Mouse (Mus musculus) fibroblast of lung, adult 2 months (primary cell): Measurements from ENCODE around the gene Gnb5.
A peak's percentile ranks its signal among the peaks of the same experiment; 100 is the strongest.

Experiments used
- DNase-seq: peaks from one replicate; pipeline ENCODE4 v3.0.0-alpha.2; 2011; ENCODE audit warnings: low read depth

Gene Gnb5

DNA sequence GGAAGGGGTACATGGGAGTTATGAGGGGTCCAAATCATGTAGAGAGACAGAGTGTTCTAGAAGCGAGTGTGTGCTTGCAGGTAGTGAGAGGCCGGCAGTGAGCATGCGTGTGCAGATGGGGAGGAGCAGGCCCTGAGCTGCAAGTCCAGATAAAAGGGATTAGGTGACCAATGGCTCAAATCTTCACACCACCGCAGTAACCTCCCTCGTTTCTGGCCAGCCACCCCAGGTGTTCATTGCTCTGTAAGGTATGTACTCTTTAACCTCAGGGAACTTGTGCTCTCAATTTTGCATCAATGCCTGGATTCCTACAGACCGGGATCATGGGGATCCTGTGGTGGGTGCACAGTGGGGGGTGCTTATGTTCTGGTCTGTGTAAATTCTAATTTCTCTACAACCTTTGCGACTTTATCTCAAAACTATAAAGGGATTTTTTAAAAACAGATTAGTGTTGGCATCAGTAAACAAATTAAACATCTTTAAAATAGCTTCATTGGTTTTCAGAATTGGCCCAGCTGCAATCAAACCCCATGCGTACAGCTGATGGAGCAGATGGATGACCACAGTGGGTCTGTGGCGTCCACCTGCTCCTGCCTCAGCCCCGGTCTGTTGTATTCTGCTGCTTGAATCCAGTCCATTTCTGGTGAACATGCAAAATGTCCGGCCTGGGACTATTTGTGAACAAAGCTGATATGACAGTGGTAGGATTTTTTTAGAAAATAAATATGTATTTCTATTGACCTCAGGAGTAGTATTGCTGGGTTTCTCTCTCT, at the start of gene Gnb5:
Gnb5 (plus strand) TSS at position 163 of the 773 bp plus-strand sequence.
- no peak for DNase-seq

DNA sequence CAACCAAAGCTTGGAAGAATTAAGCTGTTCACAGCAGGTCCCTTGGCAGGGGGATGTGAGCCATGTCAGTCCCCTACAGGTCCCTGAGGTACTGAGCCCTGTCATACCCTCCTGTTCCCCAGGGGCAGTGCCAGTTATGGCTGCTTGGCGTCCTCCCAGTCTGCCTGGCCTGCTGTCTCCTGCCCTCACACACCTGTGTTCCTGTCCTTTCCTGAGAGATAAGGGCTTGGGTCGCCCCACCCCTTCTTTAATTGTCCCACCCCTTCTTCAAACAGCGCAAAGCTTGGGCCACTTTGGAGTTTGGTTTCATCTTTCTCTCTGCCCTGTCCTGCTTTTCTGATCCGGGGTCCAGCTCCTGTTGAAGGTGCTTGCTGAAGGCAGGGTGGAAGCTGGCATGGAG, 47.3 kb upstream of the Gnb5 start:
- DNase-seq: no peak

DNA sequence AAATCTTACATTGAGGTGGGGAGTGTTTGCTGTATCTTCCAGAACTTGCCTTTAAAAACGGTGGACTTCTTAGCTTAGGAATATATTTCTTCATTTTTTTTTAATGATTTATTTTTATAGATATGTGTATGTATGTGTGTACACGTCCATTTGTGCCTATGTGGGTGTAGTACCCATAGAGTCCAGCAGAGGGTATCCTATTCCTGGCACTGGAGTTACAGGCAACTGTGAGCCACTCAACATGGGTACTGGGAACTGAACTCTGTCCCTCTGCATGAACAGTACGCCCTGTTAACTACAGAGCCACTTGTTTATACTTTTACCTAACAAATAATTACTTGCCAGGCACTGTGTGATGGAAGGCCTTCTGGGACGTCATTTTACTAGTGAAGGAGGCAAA, 46.4 kb upstream of the Gnb5 start:
- no peak for DNase-seq

DNA sequence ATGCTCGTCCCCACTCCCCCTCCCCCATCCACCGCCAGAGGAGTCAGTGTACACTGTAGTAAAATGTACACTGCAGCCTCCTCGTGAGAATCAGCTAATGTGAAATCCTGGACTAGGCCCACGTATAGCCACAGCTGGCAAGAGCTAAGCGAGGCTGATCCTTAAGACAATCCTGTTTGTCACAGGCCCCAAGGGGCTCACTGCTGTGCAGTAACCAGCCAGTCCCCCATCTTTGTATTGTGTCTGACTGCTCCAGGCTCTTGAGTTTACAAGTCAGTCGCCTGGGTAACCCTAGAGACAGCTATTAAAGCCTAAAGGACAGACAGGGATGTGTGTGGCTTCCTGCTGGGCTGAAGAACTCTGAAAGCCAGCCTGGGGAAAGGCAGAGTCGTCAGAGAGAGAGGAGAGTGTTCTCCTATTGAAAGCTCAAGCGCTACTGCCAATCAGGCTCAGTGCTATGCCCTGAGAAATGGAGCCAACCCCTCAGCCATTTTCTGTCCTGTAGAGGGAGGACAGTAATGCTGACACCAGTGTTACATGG, 44.7 kb upstream of the Gnb5 start:
- no peak for DNase-seq

DNA sequence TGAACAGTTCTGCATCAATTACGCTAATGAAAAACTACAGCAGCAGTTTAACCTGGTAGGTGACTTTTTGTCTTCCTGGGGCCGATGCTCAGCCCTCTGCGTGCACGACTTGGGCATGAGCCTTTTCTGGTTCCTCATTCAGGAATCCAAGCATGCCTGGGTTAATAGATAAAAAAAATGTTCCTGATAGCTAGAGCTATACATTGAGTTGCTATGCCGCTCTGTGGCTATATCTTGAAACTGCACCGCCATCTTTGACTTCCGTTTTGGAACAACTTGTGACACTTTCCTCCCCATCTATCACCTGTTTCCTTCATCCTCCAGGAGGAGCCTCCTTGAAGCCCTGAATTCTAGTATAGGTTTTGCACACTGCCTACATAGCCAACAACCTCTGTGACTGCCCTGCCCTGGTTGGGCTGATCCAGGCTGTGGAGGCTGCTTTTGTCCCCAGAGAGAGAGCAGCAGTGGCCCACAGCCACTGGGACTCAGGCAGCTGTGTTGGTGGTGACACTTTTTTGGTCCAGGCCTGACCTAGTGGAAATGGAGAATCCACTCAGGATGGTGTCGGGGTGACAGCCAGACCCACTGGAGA, 43.8 kb upstream of the Gnb5 start:
- DNase-seq: no peak

DNA sequence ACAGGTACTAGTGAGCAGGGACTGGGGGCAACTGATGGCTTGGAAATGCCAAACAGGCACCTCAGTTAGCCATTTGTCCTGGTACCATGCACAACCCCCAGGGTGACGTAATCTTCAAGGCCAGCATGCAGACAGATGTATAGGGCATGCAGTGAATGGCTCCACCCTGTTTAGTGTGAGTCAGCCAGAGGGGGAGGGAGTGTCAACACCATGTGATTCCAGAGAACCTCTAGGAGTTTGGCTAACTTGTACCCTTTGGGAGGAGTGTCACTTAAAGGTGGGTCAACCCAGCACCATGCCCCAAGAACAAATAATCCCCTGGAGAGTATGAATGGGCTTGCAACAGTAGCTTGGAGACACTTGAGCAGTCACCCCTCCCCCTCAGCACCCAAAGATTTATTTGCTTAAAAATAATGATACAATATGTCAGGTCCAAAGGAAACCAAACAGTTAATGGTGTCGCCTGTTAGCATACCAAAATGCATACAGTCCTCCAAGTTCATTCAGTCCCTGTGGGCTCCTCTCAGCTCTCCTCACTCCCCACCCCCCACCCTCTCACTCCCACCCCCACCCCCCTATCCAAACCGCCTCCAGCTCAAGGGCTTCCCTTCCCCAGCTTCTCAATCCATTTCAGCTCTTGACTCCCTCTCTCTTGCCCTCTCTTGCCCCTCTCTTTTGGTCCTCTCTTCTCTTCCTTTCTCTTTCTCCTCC, 41.9 kb upstream of the Gnb5 start:
- no peak for DNase-seq

DNA sequence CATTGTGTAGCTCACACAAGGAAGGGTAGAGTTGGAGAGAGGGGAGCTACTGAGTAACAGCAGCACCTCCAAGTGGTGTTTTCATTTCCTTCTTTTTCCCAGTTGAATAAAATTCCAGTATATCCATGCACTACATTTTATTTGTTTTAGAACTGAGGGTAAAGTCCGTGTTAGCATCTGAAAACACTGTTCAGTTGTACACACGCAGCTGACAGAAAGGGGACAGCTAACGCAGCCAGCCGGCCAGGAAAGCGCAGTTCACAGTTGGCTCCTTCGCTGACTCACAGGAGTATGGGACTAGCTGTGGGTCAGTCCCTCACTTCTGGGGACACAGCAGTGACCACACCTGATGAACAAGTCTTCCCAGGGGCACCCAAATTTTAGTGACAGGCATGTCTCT, 38.9 kb upstream of the Gnb5 start:
- DNase-seq: no peak

DNA sequence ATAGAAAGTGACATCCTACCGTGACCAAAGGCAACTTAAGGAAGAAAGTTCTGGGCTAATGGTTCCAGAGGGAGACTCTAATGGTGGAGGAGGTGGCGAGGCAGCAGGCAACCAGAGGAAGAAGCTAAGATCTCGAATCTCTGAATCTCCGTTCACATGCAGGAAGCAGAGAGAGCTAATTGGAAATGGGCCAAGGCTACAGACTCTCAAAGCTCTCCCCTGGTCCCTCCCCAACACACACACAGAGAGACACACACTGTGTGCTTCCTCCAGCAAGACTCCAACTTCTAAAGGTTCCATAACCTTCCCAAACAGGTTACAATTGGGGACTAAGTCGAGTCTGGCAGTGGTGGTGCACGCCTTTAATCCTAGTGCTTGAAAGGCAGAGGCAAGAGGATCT, 35.7 kb upstream of the Gnb5 start:
- no peak for DNase-seq

DNA sequence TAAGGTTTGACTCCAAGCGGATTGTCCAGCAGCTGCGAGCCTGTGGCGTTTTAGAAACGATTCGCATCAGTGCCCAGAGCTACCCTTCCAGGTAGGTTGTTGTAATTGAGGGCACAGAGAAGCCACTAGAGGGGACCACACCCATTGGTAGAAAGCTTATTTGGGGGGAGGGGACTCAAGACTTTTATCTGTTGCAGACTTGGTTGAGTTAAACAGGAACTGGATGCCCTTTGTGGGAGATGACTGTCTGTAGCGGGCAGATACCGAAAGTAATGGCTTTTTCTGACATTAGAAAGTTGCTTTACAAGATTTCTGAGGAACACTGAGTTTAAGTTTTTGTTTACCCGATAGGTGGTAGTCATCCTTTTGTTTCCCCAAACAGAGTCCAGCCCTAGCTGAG, 34.5 kb upstream of the Gnb5 start:
- no peak for DNase-seq

DNA sequence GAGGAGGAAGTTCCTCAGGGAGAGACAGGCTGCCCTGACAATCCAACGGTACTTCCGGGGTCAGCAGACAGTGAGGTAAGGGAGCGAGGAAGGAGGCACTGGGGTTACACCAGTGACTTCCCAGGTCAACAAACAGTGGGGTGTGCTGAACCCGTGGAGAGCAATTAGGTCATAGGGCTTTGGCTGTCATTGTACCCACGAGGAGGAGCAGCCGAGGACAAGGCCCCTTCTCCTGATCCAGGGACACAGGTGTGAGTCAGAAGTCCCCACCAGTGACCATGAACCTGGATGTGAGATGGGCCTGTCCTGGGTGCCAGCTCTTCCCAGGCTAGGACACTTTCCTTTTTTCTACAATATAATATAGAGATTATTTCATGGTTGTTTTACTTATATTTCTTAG, 32.4 kb upstream of the Gnb5 start:
- no peak for DNase-seq

DNA sequence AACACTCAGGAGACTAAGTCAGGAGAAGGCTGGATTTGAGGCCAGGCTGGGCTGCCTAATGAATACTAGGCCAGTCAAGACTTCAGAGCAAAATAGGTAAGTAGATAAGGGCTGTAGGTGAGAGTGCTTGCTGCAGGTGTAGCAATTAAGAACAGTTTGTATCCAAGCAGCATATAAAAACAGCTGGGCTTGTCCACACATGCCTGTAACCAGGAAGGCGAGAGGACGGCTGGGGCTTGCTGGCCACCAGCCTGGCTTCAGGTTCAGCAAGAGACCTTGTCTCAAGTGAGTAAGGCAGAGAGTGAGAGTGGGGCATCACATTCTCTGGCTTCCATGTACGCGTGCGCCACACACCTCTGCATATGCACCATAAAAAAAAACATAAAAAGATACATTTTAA, 31.6 kb upstream of the Gnb5 start:
- DNase-seq: no peak

DNA sequence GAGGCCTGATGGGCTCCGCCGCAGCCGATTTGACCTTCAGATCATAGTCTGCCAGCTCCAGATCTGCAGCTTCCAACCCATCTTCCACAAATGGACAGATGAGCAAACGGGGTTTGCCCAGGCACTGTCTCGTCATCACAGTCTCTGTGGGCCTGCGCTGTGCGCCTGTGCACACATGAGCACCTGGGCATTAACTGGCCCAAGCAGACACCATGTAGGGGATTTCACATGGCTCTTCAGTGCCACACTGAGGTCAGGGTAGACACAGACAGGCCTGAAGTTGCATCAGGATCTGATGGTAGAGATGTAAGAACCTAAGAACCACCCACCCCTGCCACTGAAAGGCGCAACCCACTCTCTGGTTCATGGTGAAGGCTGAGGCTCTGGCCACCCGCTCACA, 31.0 kb upstream of the Gnb5 start:
- no peak for DNase-seq

DNA sequence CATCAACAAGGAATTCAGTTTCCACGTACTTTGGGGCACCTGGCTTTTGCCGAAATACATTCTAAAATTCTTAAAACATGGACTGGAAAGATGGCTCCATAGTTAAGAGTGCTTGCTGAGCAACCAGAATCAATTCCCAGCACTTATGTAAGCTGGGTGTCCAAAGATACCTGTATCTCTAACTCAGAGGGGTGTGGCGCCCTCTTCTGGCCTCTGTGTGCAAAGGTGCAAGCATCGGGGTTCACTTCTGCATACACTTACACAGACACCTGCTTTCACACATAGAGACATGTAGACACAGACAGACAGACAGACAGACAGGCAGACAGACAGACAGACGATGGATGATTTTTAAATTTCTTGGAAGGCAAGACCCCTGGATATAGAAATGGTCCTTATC, 25.3 kb upstream of the Gnb5 start:
- DNase-seq: no peak

DNA sequence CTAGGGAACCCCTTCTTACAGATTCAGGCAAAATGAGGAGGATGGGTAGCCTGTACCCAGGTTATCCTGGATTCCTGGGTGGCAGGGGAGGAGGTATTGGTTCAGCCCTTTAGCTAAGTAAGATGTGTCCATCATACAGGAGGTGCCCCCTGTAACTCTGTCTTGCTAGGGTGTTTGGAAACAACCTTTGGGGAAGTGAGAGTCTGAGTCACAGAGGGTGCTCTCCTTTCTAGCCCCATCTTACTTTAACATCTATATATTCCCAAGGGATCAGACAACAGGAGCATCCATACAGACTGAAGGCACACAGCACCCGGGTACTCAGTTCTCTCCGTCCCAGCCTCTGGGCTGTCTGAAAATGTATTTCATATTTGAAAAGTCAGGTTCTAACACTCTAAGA, 23.9 kb upstream of the Gnb5 start:
- DNase-seq: no peak

DNA sequence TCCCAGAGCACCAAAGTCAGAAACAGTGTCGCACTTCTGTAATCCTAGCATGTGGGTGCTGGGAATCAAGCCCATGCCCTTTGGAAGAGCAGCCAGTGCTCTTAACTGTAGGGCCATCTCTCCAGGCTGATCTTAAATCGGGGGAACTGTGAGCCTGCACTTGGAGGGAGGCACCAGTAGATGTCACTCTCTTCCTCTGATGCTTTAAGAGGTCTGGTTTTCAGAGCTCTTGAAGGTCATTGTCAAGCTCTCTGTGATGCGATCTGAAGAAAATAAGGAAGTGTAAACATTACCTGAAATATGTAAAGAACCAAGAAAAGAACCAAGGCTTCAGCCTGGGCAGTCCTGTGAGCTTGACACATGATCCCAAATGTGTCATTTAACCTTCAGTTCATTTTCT, 23.3 kb upstream of the Gnb5 start:
- peak; percentile 47 for DNase-seq

DNA sequence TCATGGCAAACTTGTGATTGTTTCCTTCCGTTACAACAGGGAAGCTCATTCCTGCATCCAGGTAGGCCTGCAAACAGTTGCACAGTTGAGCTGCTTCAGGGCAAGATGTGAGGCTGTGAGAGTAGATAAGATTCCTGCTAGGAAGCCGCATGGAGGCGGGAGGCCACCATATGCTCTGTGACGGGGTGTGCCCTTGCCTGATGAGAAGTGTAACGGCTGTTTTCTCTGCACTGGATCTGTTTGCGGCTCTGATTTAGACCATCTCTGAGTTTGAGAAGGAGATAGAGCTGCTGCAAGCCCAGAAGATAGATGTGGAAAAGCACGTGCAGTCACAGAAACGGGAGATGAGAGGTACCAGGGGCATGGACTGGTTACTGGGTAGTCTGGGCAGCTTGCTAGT, 22.5 kb upstream of the Gnb5 start:
- no peak for DNase-seq

DNA sequence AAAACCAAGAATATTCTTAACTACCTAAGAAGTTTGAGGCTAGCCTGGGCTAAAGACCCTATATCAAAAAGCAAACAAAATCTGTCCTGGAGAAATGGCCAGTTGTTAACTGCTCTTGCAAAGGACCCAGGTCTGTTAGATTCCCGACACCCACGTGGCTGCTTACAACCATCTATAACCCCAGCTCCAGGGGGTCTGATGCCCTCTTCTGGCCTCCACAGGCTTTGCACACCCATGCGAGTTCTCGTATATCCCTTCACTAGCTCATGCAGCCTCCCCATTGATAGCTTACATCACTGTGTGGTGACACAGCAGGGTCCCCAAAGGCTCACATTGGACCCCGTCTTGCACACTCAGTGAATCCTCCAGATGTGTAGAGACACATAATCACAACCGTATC, 20.7 kb upstream of the Gnb5 start:
- DNase-seq: no peak

DNA sequence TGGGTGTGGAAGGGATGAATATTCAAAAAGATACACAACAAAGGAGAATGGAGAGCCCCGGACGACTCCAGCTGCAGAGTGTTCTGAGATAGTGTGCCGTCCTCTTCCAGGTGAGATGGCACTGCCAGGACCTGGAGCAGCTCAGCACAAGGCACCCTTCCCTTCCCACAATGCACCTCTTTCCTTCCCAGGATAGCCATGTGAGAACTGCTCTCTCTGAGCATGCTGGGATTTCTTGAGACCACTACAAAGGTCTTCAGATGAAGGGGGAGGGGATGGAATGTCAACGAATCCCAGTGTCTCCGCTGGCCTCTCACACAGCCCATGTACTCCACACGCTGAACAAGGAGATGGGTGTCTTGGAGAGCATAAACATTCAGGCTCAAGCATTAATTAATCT, 18.5 kb upstream of the Gnb5 start:
- DNase-seq: no peak

DNA sequence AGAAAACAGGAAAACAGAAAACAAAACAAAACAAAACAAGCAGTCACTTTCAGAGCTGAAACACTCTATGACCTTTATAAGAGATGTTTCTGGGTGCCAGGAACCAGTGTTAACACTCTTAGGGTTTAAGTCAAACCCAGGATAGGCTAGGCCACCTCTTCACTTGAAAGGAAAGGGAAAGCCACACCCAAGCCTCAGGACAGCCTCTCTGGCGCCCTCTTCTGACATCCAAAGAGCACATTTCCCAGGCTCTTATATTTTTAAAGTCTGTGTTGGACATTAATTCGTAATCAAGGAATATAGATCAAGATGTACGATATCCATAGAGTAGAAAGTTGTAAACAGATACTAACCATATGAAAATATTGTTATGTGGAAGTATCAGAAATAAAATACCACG, 16.5 kb upstream of the Gnb5 start:
- no peak for DNase-seq

DNA sequence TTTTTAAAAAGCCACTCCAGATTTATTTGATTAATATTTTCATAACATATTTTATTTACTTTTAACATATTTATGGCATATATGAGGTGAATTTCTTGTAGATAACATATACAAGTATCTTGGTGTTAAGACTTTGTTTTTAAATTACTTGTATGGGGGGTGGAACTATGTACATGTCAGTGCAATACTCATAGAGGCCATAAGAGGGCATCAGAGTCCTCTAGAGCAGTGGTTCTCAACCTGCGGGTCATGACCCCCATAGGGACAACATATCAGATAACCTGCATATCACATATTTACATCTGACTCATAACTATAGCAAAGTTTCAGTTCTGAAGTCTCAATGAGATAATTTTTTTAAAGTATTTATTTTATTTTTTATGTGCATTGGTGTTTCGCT, 6.7 kb upstream of the Gnb5 start:
- no peak for DNase-seq

DNA sequence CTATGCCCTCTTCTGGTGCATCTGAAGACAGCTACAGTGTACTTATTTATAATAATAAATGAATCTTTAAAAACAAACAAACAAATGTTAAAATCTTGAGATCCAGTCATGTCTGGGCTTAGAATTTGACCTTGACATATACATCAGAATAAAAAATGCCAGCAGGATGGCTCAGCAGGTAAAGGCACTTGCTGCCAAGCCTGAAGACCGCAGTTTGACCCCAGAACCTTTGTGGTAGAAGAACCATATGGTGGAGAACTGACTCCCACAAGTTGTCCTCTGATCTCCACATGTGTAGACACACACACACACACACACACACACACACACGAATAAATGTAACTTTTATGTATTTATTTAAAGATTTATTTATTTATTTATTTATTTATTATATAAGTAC, 3.1 kb upstream of the Gnb5 start:
- DNase-seq: no peak

DNA sequence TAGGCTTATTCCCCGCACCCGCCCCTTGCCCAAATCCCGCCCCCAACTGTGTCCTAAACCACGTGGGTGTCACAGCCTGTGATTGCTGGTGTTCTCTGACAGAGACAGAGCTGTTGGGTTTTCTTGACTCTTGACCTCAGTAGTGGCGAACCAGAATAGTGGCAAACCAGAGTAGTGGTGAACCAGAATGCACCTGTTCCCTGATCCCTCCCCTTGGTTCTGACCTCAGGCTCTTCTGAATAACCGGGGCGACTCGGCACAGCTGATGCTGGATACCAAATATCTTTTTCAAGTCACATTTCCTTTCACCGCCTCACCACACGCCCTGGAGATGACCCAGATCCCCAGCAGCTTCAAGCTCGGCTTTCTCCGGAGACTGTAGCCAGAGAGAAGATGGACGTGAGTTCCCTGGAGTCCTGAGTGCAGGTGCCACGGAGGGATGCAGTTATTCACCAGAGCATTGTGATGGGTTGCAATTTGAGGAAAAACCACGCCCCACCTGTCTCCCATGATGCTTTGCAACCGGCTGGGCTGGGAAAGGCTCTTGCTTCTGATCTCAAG, 2.3 kb upstream of the Gnb5 start:
- no peak for DNase-seq

DNA sequence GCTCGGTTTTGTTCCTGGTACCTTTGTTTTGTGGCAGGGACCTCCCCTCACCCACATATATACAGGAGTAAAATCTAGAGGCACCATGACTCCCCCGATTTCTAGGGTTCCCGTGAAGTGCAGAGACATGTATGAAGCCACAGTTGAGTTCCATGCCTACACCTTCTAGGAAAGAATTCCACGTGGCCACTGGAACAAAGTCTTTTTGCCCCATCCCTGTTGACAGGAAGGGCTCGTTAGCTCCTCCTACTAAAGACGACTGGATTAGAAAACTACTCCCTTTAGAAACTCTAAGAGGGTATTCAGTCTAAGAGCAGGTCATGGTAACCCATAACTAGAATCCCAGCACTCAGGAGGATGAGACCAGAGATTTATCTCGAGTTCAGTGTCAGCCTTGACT, 1.8 kb upstream of the Gnb5 start:
- DNase-seq: no peak
